Mouse (Mus musculus) cerebellum, postnatal 4 days (tissue): ENCODE data around the gene Smap2.
A peak's percentile ranks its signal among the peaks of the same experiment; 100 is the strongest.
"Not testable (repeated sequence)": the region's sequence is repeated elsewhere in the genome, so short reads cannot be mapped to it uniquely, and the experiment has no call there.

Experiments
- DNase-seq, 2 experiments: peaks; one replicate each; pipeline ENCODE4 v3.0.0; 2022; ENCODE audit warnings: low spot score in 2 of 2, mixed read lengths in 1 of 2

Smap2 gene

GRCm38 (mm10) chr4:121016928-121017657 lies at the start of gene Smap2:
Gene Smap2, minus strand, starts transcription at chr4:121017247.
- peak; percentile 95 to 98 for DNase-seq

GRCm38 (mm10) chr4:121065336-121065735 lies 48.3 kb upstream of the Smap2 start:
- no peak for DNase-seq

GRCm38 (mm10) chr4:121059218-121059617 lies 42.2 kb upstream of the Smap2 start:
- not testable (repeated sequence) for DNase-seq

GRCm38 (mm10) chr4:121057032-121057431 lies 40.0 kb upstream of the Smap2 start:
- no peak for DNase-seq

GRCm38 (mm10) chr4:121056342-121056741 lies 39.3 kb upstream of the Smap2 start:
- DNase-seq, result no peak

GRCm38 (mm10) chr4:121052454-121053323 lies 35.6 kb upstream of the Smap2 start:
- no peak for DNase-seq

- no peak for DNase-seq
These were observed 34.8 kb upstream of the Smap2 start for GRCm38 (mm10) chr4:121051863-121052262.

- no peak for DNase-seq
These were observed 25.9 kb upstream of the Smap2 start for GRCm38 (mm10) chr4:121042946-121043345.

- DNase-seq, result no peak
These were observed 25.4 kb upstream of the Smap2 start for GRCm38 (mm10) chr4:121042472-121042871.

GRCm38 (mm10) chr4:121040897-121041671 lies 24.0 kb upstream of the Smap2 start:
- DNase-seq, result peak; percentile 70 to 72

GRCm38 (mm10) chr4:121040323-121040722 lies 23.3 kb upstream of the Smap2 start:
- no peak for DNase-seq

GRCm38 (mm10) chr4:121039331-121040115 lies 22.5 kb upstream of the Smap2 start, which contains the start of gene Col9a2:
Gene Col9a2, plus strand, starts transcription at chr4:121039385.
- peak in 1 of 2 experiments; percentile 40 for DNase-seq

GRCm38 (mm10) chr4:121033006-121033405 lies 16.0 kb upstream of the Smap2 start:
- DNase-seq, result no peak

GRCm38 (mm10) chr4:121031440-121031839 lies 14.4 kb upstream of the Smap2 start:
- no peak for DNase-seq

GRCm38 (mm10) chr4:121029632-121030031 lies 12.6 kb upstream of the Smap2 start:
- no peak for DNase-seq

- peak; percentile 58 to 66 for DNase-seq
These were observed 11.8 kb upstream of the Smap2 start for GRCm38 (mm10) chr4:121028659-121029392.

- no peak for DNase-seq
These were observed 11.1 kb upstream of the Smap2 start for GRCm38 (mm10) chr4:121028146-121028545.

GRCm38 (mm10) chr4:121025681-121026080 lies 8.6 kb upstream of the Smap2 start:
- DNase-seq, result no peak

- no peak for DNase-seq
These were observed 6.9 kb upstream of the Smap2 start for GRCm38 (mm10) chr4:121023941-121024340.

GRCm38 (mm10) chr4:121023464-121023863 lies 6.4 kb upstream of the Smap2 start:
- DNase-seq, result no peak
